Mouse (Mus musculus) heart, adult 2 months (tissue): ENCODE data around the gene Fgfr2. TPM values are rescaled to one million over a fixed set of nuclear protein-coding genes. Genes with fewer than 3 reads are reported as not detected.

ENCODE experiments used
- DNase-seq, 2 experiments: peaks; one replicate each; pipeline ENCODE4 v3.0.0; 2021
- H3K27ac ChIP-seq: fragments of 200-600 bp; 2 replicates; pipeline ENCODE4 v1.8.1; 2022
- H3K27me3 ChIP-seq: fragments of 200-500 bp; 2 replicates; pipeline ENCODE4 v1.6.1; 2012; ENCODE audit warnings: mild to moderate bottlenecking, low read length, inconsistent platforms, mixed read lengths; ENCODE audit not compliant: control insufficient read depth, insufficient read depth
- H3K36me3 ChIP-seq: fragments of 200-500 bp; 2 replicates; pipeline ENCODE4 v1.6.1; 2012; ENCODE audit warnings: low read length, inconsistent platforms; ENCODE audit not compliant: control insufficient read depth, insufficient read depth
- H3K4me1 ChIP-seq: fragments of 200-500 bp; 2 replicates; pipeline ENCODE4 v1.6.1; 2011; ENCODE audit warnings: low read length; ENCODE audit not compliant: control insufficient read depth, insufficient read depth
- H3K4me3 ChIP-seq: fragments of 200-600 bp; 2 replicates; pipeline ENCODE4 v1.8.1; 2022
- H3K79me2 ChIP-seq: fragments of 200-500 bp; replicated peaks from 2 replicates; pipeline ENCODE4 v1.6.1; 2012; ENCODE audit warnings: mild to moderate bottlenecking, inconsistent platforms, low read length, moderate library complexity, mixed read lengths; ENCODE audit not compliant: control insufficient read depth, insufficient read depth
- H3K9ac ChIP-seq: fragments of 200-500 bp; 2 replicates; pipeline ENCODE4 v1.6.1; 2012; ENCODE audit warnings: low read depth, mild to moderate bottlenecking, control low read depth, inconsistent platforms, low read length, mixed read lengths
- CTCF ChIP-seq: fragments of 200-600 bp; IDR thresholded peaks from 2 replicates; pipeline ENCODE4 v1.8.1; 2022; ENCODE audit warnings: antibody characterized with exemption, mild to moderate bottlenecking, moderate library complexity
- EP300 ChIP-seq: fragments of 200-500 bp; IDR thresholded peaks from 2 replicates; pipeline ENCODE4 v1.6.1; 2011; ENCODE audit warnings: low read depth, low read length, control low read depth; ENCODE audit not compliant: insufficient read depth
- POLR2A ChIP-seq: fragments of 200-500 bp; IDR thresholded peaks from 2 replicates; pipeline ENCODE4 v1.6.1; 2011; ENCODE audit warnings: mild to moderate bottlenecking, low read depth, low read length, control low read depth; ENCODE audit not compliant: insufficient read depth
- WGBS: fragments of 180-500 bp; shearing (Covaris S2); methylation state at CpG from one replicate; pipeline ENCODE4 v1.1.7; 2018; 5-methylcytosine and 5-hydroxymethylcytosine counted together
- intact Hi-C: fragments of 180-260 bp; cut with DNase I; formaldehyde crosslinking; loops from one replicate; pipeline ENCODE4 v1.15.1; 2025
- polyA plus RNA-seq: library from polyadenylated mRNA; depleted of rRNA; stranded (reverse); fragments of >200 nt; gene quantifications from 2 replicates; pipeline ENCODE4 v1.2.3, GENCODE M21; 2012
- total RNA-seq, 2 experiments: library from RNA; stranded (reverse); gene quantifications; 2 replicates each; pipeline ENCODE4 v1.2.3; 2021

Gene Fgfr2
- total and polyA plus RNA-seq, 3 experiments, result 1.1 to 2.0 (median 1.3) TPM

GRCm38 (mm10) chr7:132927201-132927600, 195.9 kb downstream of the Fgfr2 start:
- intact Hi-C loops, result no loop called here
- H3K4me1 ChIP-seq, result no peaks in the 10 kb centered on the region
- no peaks in the 10 kb centered on the region for H3K36me3 ChIP-seq
- H3K27me3 ChIP-seq, result no peaks in the 10 kb centered on the region
- no peak for DNase-seq
- 35% methylated on average over 3 of the region's 3 CpGs for WGBS
- TF ChIP-seq POLR2A, result no peak
- no peak for TF ChIP-seq CTCF
- TF ChIP-seq EP300, result no peak
- no peaks in the 10 kb centered on the region for H3K79me2 ChIP-seq
- no peak overlapping the region for H3K4me3 ChIP-seq
- H3K9ac ChIP-seq, result no peak overlapping the region
- H3K27ac ChIP-seq, result no peak overlapping the region

- Histone ChIP-seq H3K79me2 (no peaks in the 10 kb centered on the region), H3K9ac (no peak overlapping the region), H3K27me3 (no peaks in the 10 kb centered on the region), H3K36me3 (no peaks in the 10 kb centered on the region), H3K4me1 (no peaks in the 10 kb centered on the region), H3K27ac (no peak overlapping the region), H3K4me3 (no peak overlapping the region)
- intact Hi-C loops, result no loop called here
- WGBS, result 76% methylated on average over 2 of the region's 2 CpGs
- DNase-seq, result no peak
- TF ChIP-seq CTCF (no peak), EP300 (no peak), POLR2A (no peak)
Measured at GRCm38 (mm10) chr7:132925227-132925626, 197.9 kb downstream of the Fgfr2 start.

- Histone ChIP-seq H3K4me3 (no peak overlapping the region), H3K27me3 (no peaks in the 10 kb centered on the region), H3K4me1 (no peaks in the 10 kb centered on the region), H3K9ac (no peak overlapping the region), H3K36me3 (no peaks in the 10 kb centered on the region), H3K79me2 (no peaks in the 10 kb centered on the region), H3K27ac (no peak overlapping the region)
- WGBS, result 55% methylated on average over 3 of the region's 3 CpGs
- DNase-seq, result no peak
- TF ChIP-seq EP300, result no peak
- no peak for TF ChIP-seq POLR2A
- TF ChIP-seq CTCF, result no peak
- intact Hi-C loops, result no loop called here
Measured at GRCm38 (mm10) chr7:132921971-132922370, 201.2 kb downstream of the Fgfr2 start.

GRCm38 (mm10) chr7:132903796-132904195, 219.4 kb downstream of the Fgfr2 start:
- intact Hi-C loops, result no loop called here
- H3K36me3 ChIP-seq, result no peaks in the 10 kb centered on the region
- H3K79me2 ChIP-seq, result no peaks in the 10 kb centered on the region
- H3K27ac ChIP-seq, result no peak overlapping the region
- H3K4me1 ChIP-seq, result no peaks in the 10 kb centered on the region; the same call in 1 of the 2 replicates
- no peak for TF ChIP-seq POLR2A
- no peak for TF ChIP-seq EP300
- TF ChIP-seq CTCF, result peak; percentile 28
- H3K27me3 ChIP-seq, result no peaks in the 10 kb centered on the region
- WGBS, result 76% methylated on average over 3 of the region's 3 CpGs
- no peak overlapping the region for H3K4me3 ChIP-seq
- H3K9ac ChIP-seq, result no peak overlapping the region
- no peak for DNase-seq

- peak; percentile 36 to 40 for DNase-seq
- peak overlapping the region; percentile 78 for H3K27ac ChIP-seq
- TF ChIP-seq CTCF (no peak), EP300 (no peak), POLR2A (no peak)
- H3K9ac ChIP-seq, result no peak overlapping the region
- no peak overlapping the region for H3K4me3 ChIP-seq
- intact Hi-C loops, result no loop called here
- 35% methylated on average over 2 of the region's 2 CpGs for WGBS
- H3K79me2 ChIP-seq, result no peaks in the 10 kb centered on the region
- H3K27me3 ChIP-seq, result no peaks in the 10 kb centered on the region
- H3K36me3 ChIP-seq, result no peaks in the 10 kb centered on the region
- no peaks in the 10 kb centered on the region; the same call in 1 of the 2 replicates for H3K4me1 ChIP-seq
Measured at GRCm38 (mm10) chr7:132900826-132901531, 222.2 kb downstream of the Fgfr2 start.

- TF ChIP-seq EP300 (no peak), POLR2A (no peak), CTCF (peak; percentile 78)
- intact Hi-C loops, result loop anchor here (5.0 kb wide), 1 partner anchor 241 kb away; no protein-coding TSS in a partner anchor
- Histone ChIP-seq H3K79me2 (no peaks in the 10 kb centered on the region), H3K4me3 (no peak overlapping the region), H3K4me1 (peaks cover 4% of the 10 kb centered on the region; the same call in 1 of the 2 replicates), H3K27me3 (no peaks in the 10 kb centered on the region), H3K9ac (no peak overlapping the region), H3K36me3 (no peaks in the 10 kb centered on the region), H3K27ac (no peak overlapping the region)
- WGBS, result 88% methylated on average over 2 of the region's 2 CpGs
- DNase-seq, result no peak
Measured at GRCm38 (mm10) chr7:132898234-132898633, 224.9 kb downstream of the Fgfr2 start.
